Mouse (Mus musculus): Measurements from ENCODE around the gene Mast4. TPM values are rescaled to one million over a fixed set of nuclear protein-coding genes. Genes with fewer than 3 reads are reported as not detected.

Gene Mast4
- polyA plus RNA-seq, 2 experiments: 0.71 to 1.5 TPM

DNA sequence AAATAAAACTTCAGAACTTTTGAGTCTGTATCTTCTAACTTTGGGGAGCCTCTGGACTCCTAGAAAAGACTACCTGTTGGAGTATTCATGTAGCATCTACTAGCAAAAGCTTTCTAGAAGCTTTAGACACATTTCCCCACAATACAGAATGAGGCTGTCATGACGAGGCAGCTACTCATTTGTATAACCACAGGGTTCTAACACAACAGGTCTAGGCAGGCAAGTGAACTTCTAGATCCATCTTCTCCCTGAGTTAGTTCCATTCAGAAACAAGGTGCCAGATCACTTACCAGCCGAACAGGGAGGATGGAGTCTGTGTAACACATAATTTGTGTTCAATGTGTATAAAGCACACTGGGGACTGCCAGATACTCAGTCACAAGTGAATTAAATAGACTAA is 608.4 kb downstream of the Mast4 start:
- Histone ChIP-seq H3K4me3 (ENCODE audit: insufficient read depth in 1 of 2, low read depth in 2 of 2, low read length in 2 of 2) (no peak overlapping the region), H3K4me2 (ENCODE audit: low read depth) (no peak overlapping the region), H3K36me3 (replicated peaks; ENCODE audit: control insufficient read depth, insufficient read depth, low read depth) (no peaks in the 10 kb centered on the region), H3K9ac (replicated peaks) (no peak overlapping the region), H3K27ac (no peak overlapping the region), H3K4me1 (replicated peaks; ENCODE audit: control insufficient read depth in 2 of 2, insufficient read depth in 2 of 2, low read length in 1 of 2) (no peaks in the 10 kb centered on the region), H3K9me3 (ENCODE audit: control insufficient read depth, low read length) (no peaks in the 10 kb centered on the region), H3K27me3 (ENCODE audit: control insufficient read depth, insufficient read depth, low read length) (no peaks in the 10 kb centered on the region)
- ATAC-seq (ENCODE audit: insufficient read depth) (no peak), DNase-seq (ENCODE audit: low read depth in 3 of 3, low spot score in 3 of 3) (no peak)
- no peak for TF ChIP-seq CTCF (IDR thresholded peaks at IDR 0.05; ENCODE audit: low read depth)
- WGBS (ENCODE audit: insufficient replicate concordance): 49% methylated on average over 2 of the region's 2 CpGs

DNA sequence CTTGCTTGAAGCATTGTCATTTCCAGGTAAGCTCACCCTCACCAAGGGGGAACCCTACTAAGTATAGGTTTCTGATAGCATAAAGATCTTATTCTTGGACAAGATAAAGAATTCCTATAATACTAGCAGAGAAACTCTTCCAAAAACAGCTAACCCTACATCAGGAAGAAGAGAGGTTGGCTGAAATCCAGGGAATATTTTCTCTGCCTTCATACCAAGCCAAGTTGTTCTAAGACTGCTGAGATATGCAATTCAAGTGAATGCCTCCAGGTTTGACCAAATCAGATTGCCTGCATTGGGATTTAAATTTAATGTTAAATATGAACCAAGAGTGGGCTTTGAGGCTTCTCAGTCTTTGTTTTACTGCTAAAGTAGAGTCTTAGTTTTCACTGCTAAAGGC is 608.9 kb downstream of the Mast4 start:
- DNase-seq (ENCODE audit: low read depth in 3 of 3, low spot score in 3 of 3) (no peak), ATAC-seq (ENCODE audit: insufficient read depth) (no peak)
- Histone ChIP-seq H3K4me1 (replicated peaks; ENCODE audit: control insufficient read depth in 2 of 2, insufficient read depth in 2 of 2, low read length in 1 of 2) (no peaks in the 10 kb centered on the region), H3K36me3 (replicated peaks; ENCODE audit: control insufficient read depth, insufficient read depth, low read depth) (no peaks in the 10 kb centered on the region), H3K27me3 (ENCODE audit: control insufficient read depth, insufficient read depth, low read length) (no peaks in the 10 kb centered on the region), H3K27ac (no peak overlapping the region), H3K4me2 (ENCODE audit: low read depth) (no peak overlapping the region), H3K9ac (replicated peaks) (no peak overlapping the region), H3K4me3 (ENCODE audit: insufficient read depth in 1 of 2, low read depth in 2 of 2, low read length in 2 of 2) (no peak overlapping the region), H3K9me3 (ENCODE audit: control insufficient read depth, low read length) (no peaks in the 10 kb centered on the region)
- TF ChIP-seq CTCF (IDR thresholded peaks at IDR 0.05; ENCODE audit: low read depth) (no peak), EP300 (IDR thresholded peaks at IDR 0.05; ENCODE audit: low read depth) (no peak)

DNA sequence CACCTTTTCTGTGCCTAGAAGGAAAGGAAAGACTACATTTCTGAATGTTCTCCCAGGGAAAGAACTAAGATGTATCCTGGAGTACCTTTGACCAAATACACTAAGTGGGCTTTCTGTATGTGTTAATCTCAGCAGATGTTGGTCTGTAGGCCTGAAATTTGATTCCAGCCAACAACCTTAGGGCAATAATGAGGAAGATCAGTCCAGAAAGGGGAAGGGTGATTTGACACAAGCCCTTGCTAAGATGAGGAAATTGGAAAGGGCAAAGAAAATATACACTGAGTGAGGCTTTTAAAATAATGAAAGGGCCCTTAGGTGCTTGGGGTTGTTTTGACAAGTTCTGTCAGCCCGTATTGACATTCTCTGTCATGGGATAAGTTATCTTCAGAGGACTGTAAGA is 617.3 kb downstream of the Mast4 start:
- Histone ChIP-seq H3K9ac (replicated peaks) (no peak overlapping the region), H3K4me1 (replicated peaks; ENCODE audit: control insufficient read depth in 2 of 2, insufficient read depth in 2 of 2, low read length in 1 of 2) (no peaks in the 10 kb centered on the region), H3K4me2 (ENCODE audit: low read depth) (no peak overlapping the region), H3K27ac (no peak overlapping the region), H3K27me3 (ENCODE audit: control insufficient read depth, insufficient read depth, low read length) (no peaks in the 10 kb centered on the region), H3K9me3 (ENCODE audit: control insufficient read depth, low read length) (no peaks in the 10 kb centered on the region), H3K36me3 (replicated peaks; ENCODE audit: control insufficient read depth, insufficient read depth, low read depth) (no peaks in the 10 kb centered on the region), H3K4me3 (ENCODE audit: insufficient read depth in 1 of 2, low read depth in 2 of 2, low read length in 2 of 2) (no peak overlapping the region)
- ATAC-seq (ENCODE audit: insufficient read depth) (no peak), DNase-seq (ENCODE audit: low read depth in 3 of 3, low spot score in 3 of 3) (no peak)
- WGBS (ENCODE audit: insufficient replicate concordance): 48% methylated on average over 1 of the region's 1 CpGs
- TF ChIP-seq EP300 (IDR thresholded peaks at IDR 0.05; ENCODE audit: low read depth) (no peak), CTCF (IDR thresholded peaks at IDR 0.05; ENCODE audit: low read depth) (no peak)

DNA sequence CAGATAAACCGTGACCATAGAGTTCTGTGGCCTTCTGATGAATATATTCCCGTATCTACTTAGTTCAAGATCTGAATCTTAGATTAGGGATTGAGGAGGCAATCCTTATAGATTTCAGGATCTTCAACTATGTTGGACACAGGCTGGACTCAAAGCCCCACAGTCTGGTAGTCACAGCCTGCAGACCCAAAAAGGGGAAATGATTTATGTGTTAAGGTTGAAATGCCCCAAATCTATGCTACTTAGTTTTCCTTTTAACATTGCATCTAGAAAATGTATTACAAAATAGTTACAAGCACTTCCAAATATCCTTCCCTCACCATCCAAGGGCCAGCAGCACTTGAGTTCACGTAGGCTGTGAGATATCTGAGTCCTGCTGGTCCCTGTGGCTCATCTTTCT is 633.6 kb downstream of the Mast4 start:
- H3K27me3 ChIP-seq (ENCODE audit: control insufficient read depth, insufficient read depth, low read length): no peaks in the 10 kb centered on the region
- WGBS (ENCODE audit: insufficient replicate concordance): 51% methylated on average over 3 of the region's 3 CpGs
- H3K9me3 ChIP-seq (ENCODE audit: control insufficient read depth, low read length): no peaks in the 10 kb centered on the region
- no peak for ATAC-seq (ENCODE audit: insufficient read depth)
- TF ChIP-seq EP300 (IDR thresholded peaks at IDR 0.05; ENCODE audit: low read depth): no peak
- H3K4me3 ChIP-seq (ENCODE audit: insufficient read depth in 1 of 2, low read depth in 2 of 2, low read length in 2 of 2): no peak overlapping the region
- H3K4me2 ChIP-seq (ENCODE audit: low read depth): no peak overlapping the region
- no peaks in the 10 kb centered on the region for H3K4me1 ChIP-seq (replicated peaks; ENCODE audit: control insufficient read depth in 2 of 2, insufficient read depth in 2 of 2, low read length in 1 of 2)
- no peak overlapping the region for H3K27ac ChIP-seq
- H3K9ac ChIP-seq (replicated peaks): no peak overlapping the region
- DNase-seq (ENCODE audit: low read depth in 3 of 3, low spot score in 3 of 3): no peak
- no peaks in the 10 kb centered on the region for H3K36me3 ChIP-seq (replicated peaks; ENCODE audit: control insufficient read depth, insufficient read depth, low read depth)

DNA sequence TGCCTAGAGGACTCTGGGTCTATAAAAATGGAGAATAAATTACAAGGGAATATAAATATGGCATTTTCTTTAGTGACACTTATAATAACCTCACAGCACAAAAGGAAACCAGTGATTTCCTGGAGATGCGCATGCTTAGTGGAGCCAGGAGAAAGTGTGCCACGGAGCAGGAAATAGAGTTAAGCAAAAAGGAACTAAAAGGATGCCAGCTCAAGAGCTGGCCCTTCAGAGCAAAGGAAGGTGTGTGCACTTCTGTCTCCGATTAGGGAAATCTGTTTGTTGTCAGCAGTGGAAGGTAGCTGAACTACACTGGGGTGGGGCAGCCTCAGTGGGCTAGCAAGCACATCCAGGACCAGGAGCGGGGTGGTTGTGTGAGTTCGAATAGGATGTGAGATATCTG is 634.1 kb downstream of the Mast4 start:
- Histone ChIP-seq H3K27ac (no peak overlapping the region), H3K27me3 (ENCODE audit: control insufficient read depth, insufficient read depth, low read length) (no peaks in the 10 kb centered on the region), H3K36me3 (replicated peaks; ENCODE audit: control insufficient read depth, insufficient read depth, low read depth) (no peaks in the 10 kb centered on the region), H3K4me3 (ENCODE audit: insufficient read depth in 1 of 2, low read depth in 2 of 2, low read length in 2 of 2) (no peak overlapping the region), H3K9ac (replicated peaks) (no peak overlapping the region), H3K9me3 (ENCODE audit: control insufficient read depth, low read length) (no peaks in the 10 kb centered on the region), H3K4me2 (ENCODE audit: low read depth) (no peak overlapping the region), H3K4me1 (replicated peaks; ENCODE audit: control insufficient read depth in 2 of 2, insufficient read depth in 2 of 2, low read length in 1 of 2) (peaks cover 0 to 3% of the 10 kb centered on the region in 2 experiments; a peak in 2 of 4 replicates)
- TF ChIP-seq EP300 (IDR thresholded peaks at IDR 0.05; ENCODE audit: low read depth) (no peak), CTCF (IDR thresholded peaks at IDR 0.05; ENCODE audit: low read depth) (no peak)
- DNase-seq (ENCODE audit: low read depth in 3 of 3, low spot score in 3 of 3): no peak
- ATAC-seq (ENCODE audit: insufficient read depth): no peak
- WGBS (ENCODE audit: insufficient replicate concordance): 38% methylated on average over 5 of the region's 5 CpGs

Data from liver, embryonic 14.5 days (tissue).